Mouse (Mus musculus) lung, embryonic 15.5 days (tissue): ENCODE measurements around the gene Osbpl2. TPM values are rescaled to one million over a fixed set of nuclear protein-coding genes. Genes with fewer than 3 reads are reported as not detected.
"Not testable (repeated sequence)": the region's sequence is repeated elsewhere in the genome, so short reads cannot be mapped to it uniquely, and the experiment has no call there.

Source experiments
- ATAC-seq: fragments of 200-750 bp; cut with Nextera tagmentation; 2 replicates; pipeline ENCODE4 v1.8.0; 2017; ENCODE audit warnings: moderate number of reproducible peaks, borderline replicate concordance; ENCODE audit not compliant: low FRiP score, low TSS enrichment; ENCODE audit errors: extremely low read depth
- H3K27ac ChIP-seq: fragments of 300-500 bp; sonication (generic); 2 replicates; pipeline ENCODE4 v1.5.1; 2015; ENCODE audit warnings: moderate library complexity, mild to moderate bottlenecking, inconsistent platforms
- H3K27me3 ChIP-seq: fragments of 300-500 bp; sonication (generic); 2 replicates; pipeline ENCODE4 v1.6.1; 2015; ENCODE audit warnings: inconsistent platforms
- H3K36me3 ChIP-seq: fragments of 300-500 bp; sonication (generic); 2 replicates; pipeline ENCODE4 v1.6.1; 2015; ENCODE audit warnings: inconsistent platforms
- H3K4me1 ChIP-seq: fragments of 300-500 bp; sonication (generic); 2 replicates; pipeline ENCODE4 v1.6.1; 2015; ENCODE audit warnings: inconsistent platforms
- H3K4me2 ChIP-seq: fragments of 300-500 bp; sonication (generic); 2 replicates; pipeline ENCODE4 v1.6.1; 2015; ENCODE audit warnings: inconsistent platforms, mild to moderate bottlenecking, moderate library complexity
- H3K4me3 ChIP-seq: fragments of 300-500 bp; sonication (generic); 2 replicates; pipeline ENCODE4 v1.5.1; 2015; ENCODE audit warnings: mild to moderate bottlenecking, inconsistent platforms
- H3K9ac ChIP-seq: fragments of 300-500 bp; sonication (generic); 2 replicates; pipeline ENCODE4 v1.6.1; 2015; ENCODE audit warnings: inconsistent platforms
- H3K9me3 ChIP-seq: fragments of 300-500 bp; sonication (generic); 2 replicates; pipeline ENCODE4 v1.6.1; 2016; ENCODE audit warnings: inconsistent platforms
- whole genome bisulfite sequencing: fragments of 180-500 bp; shearing (Covaris S2); methylation state at CpG from one replicate; pipeline ENCODE4 v1.1.7; 2015; 5-methylcytosine and 5-hydroxymethylcytosine counted together
- polyA plus RNA-seq: library from polyadenylated mRNA; unstranded; fragments of >200 nt; fragmentation: Nextera tagmentation; extraction: Ambion mirVana; gene quantifications from 2 replicates; pipeline ENCODE4 v1.2.1, GENCODE M21; 2015

Osbpl2 gene
- polyA plus RNA-seq, 1 experiment from 2014 or later: 32.5 TPM

- H3K27me3 ChIP-seq: no peaks in the 10 kb centered on the region
- H3K9me3 ChIP-seq: no peaks in the 10 kb centered on the region
- no peak overlapping the region; the same call in 1 of the 2 replicates for H3K4me3 ChIP-seq
- peaks cover 25% of the 10 kb centered on the region for H3K4me1 ChIP-seq
- H3K36me3 ChIP-seq: peaks cover 19% of the 10 kb centered on the region
- no peak overlapping the region for H3K9ac ChIP-seq
- 81% methylated on average over 11 of the region's 11 CpGs for WGBS
- ATAC-seq: no peak
- no peak overlapping the region for H3K27ac ChIP-seq
- no peak overlapping the region for H3K4me2 ChIP-seq
Observed at GRCm38 (mm10) chr2:180170151-180170805, 51.2 kb downstream of the Osbpl2 start.

GRCm38 (mm10) chr2:180170806-180171521 is 51.9 kb downstream of the Osbpl2 start, which contains the start of gene Adrm1:
TSS of gene Adrm1 (plus strand) at chr2:180171485.
- Histone ChIP-seq H3K9me3 (no peaks in the 10 kb centered on the region), H3K27me3 (no peaks in the 10 kb centered on the region), H3K4me3 (peak within 1 kb of the TSS; percentile 99), H3K36me3 (peaks cover 25% of the 10 kb centered on the region), H3K4me1 (peaks cover 25% of the 10 kb centered on the region), H3K9ac (peak within 1 kb of the TSS; percentile 98), H3K27ac (peak within 1 kb of the TSS; percentile 88), H3K4me2 (peak within 1 kb of the TSS; percentile 82)
- peak; percentile 99 for ATAC-seq
- 4% methylated on average over 41 of the region's 41 CpGs for WGBS

DNA sequence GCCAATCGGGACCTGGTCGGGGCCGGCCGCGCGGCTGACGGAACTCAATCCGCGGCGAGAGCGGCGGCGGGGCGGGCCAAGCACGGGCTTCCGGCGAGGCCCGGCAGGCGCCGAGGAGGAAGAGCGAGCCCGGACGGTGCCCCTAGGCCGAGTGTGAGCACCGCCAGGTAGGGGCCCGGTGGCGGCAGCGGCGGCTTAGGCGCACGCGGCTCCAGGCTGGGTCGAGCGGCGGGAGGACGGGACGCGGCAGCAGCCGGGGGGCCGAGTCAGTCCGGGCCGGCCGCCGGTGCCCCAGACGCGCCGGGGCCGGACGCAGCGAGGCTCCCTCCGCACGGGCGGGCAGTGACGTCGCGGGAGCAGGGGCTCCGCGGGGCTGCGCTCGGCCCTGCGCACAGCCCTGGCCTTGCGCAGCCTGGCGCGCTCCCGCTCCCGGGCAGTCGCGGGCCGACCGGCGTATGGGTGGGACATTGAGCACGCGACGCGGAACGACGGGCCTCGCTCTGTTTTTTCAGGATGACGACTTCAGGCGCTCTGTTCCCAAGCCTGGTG is 52.5 kb downstream of the Osbpl2 start:
- Histone ChIP-seq H3K4me2 (peak overlapping the region; percentile 82), H3K27ac (peak overlapping the region; percentile 88), H3K4me3 (peak overlapping the region; percentile 99), H3K9me3 (no peaks in the 10 kb centered on the region), H3K36me3 (peaks cover 30% of the 10 kb centered on the region), H3K27me3 (no peaks in the 10 kb centered on the region), H3K9ac (peak overlapping the region; percentile 98), H3K4me1 (peaks cover 25% of the 10 kb centered on the region)
- WGBS: under 1% methylated on average over 80 of the region's 80 CpGs
- peak; percentile 71 for ATAC-seq

DNA sequence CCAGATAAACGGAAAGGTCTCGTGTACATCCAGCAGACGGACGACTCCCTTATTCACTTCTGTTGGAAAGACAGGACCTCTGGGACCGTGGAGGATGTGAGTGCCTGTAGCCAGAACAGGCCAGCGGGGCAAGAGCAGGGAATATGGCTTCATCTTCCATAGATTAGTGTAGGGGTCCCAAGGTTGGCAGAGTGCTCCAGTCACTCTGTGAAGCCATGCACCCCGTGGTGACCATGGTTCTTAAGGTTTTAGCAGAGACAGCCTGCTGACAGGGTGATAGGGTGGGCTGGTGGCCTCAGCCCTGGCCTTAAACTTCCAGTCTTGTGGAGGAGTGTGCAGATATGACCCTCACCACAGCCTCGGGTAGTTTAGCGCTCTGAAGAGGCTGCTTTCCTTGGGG is 53.0 kb downstream of the Osbpl2 start:
- Histone ChIP-seq H3K4me3 (peak overlapping the region; percentile 99), H3K36me3 (peaks cover 36% of the 10 kb centered on the region), H3K27ac (no peak overlapping the region; the same call in 1 of the 2 replicates), H3K9me3 (no peaks in the 10 kb centered on the region), H3K9ac (peak overlapping the region; percentile 98), H3K4me2 (peak overlapping the region; percentile 82), H3K4me1 (peaks cover 25% of the 10 kb centered on the region), H3K27me3 (no peaks in the 10 kb centered on the region)
- no peak for ATAC-seq
- 6% methylated on average over 7 of the region's 9 CpGs for WGBS

- H3K4me1 ChIP-seq: peaks cover 25% of the 10 kb centered on the region
- H3K9ac ChIP-seq: no peak overlapping the region
- H3K27ac ChIP-seq: no peak overlapping the region
- no peaks in the 10 kb centered on the region for H3K27me3 ChIP-seq
- peak overlapping the region; percentile 99 for H3K4me3 ChIP-seq
- 54% methylated on average over 4 of the region's 4 CpGs for WGBS
- H3K4me2 ChIP-seq: peak overlapping the region; percentile 82
- no peak for ATAC-seq
- H3K36me3 ChIP-seq: peaks cover 46% of the 10 kb centered on the region
- no peaks in the 10 kb centered on the region for H3K9me3 ChIP-seq
Observed at GRCm38 (mm10) chr2:180173163-180173562, 54.1 kb downstream of the Osbpl2 start.

DNA sequence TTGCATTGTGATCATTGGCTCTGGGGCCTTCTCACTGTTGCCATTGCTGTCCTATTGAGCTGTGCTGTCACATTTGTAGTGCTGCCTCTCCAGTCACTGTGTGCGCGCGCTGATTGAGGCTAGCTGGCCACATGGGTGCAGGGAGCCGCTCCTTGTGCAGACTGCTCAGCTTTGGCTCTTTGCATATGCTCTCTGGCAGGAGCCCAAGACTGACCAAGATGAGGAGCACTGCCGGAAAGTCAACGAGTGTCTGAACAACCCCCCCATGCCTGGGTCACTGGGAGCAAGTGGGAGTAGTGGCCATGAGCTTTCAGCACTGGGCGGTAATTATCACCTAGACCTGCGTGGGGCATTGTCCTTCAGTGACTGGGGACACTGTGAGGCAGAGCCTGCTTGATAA is 54.6 kb downstream of the Osbpl2 start:
- ATAC-seq, H3K9me3 ChIP-seq, H3K9ac ChIP-seq, H3K4me3 ChIP-seq, H3K27ac ChIP-seq, H3K27me3 ChIP-seq: not testable (repeated sequence)
- WGBS: 73% methylated on average over 8 of the region's 8 CpGs
- H3K4me1 ChIP-seq: peaks cover 25% of the 10 kb centered on the region
- 0 out of 2 replicates have a peak overlapping the region, but pooled peaks have one; percentile 82 for H3K4me2 ChIP-seq
- peaks cover 52% of the 10 kb centered on the region for H3K36me3 ChIP-seq

- Histone ChIP-seq H3K9me3 (no peaks in the 10 kb centered on the region), H3K9ac (no peak overlapping the region), H3K4me2 (no peak overlapping the region), H3K27ac (no peak overlapping the region), H3K27me3 (no peaks in the 10 kb centered on the region), H3K4me3 (no peak overlapping the region), H3K36me3 (peaks cover 56% of the 10 kb centered on the region), H3K4me1 (peaks cover 25% of the 10 kb centered on the region)
- 92% methylated on average over 5 of the region's 5 CpGs for WGBS
- no peak for ATAC-seq
Observed at GRCm38 (mm10) chr2:180174121-180174520, 55.0 kb downstream of the Osbpl2 start.

DNA sequence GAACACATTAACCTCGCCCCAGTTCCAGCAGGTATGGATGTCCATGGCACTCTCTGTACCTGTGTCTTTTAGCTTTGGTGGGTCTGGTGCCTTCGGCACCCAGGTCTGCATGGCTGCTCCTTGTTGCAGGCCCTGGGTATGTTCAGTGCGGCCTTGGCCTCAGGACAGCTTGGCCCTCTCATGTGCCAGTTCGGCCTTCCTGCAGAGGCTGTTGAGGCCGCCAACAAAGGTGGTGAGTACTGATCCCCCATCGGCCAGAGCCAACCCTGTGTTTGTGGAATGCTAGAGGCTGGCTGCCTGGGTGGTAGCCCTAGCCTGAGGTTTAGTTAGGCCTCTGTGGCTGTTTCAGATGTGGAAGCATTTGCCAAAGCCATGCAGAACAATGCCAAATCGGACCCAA is 56.6 kb downstream of the Osbpl2 start:
- peaks cover 71% of the 10 kb centered on the region for H3K36me3 ChIP-seq
- H3K9me3 ChIP-seq: no peaks in the 10 kb centered on the region
- H3K4me2 ChIP-seq: no peak overlapping the region
- H3K27ac ChIP-seq: no peak overlapping the region
- WGBS: 82% methylated on average over 7 of the region's 7 CpGs
- H3K4me3 ChIP-seq: no peak overlapping the region
- H3K4me1 ChIP-seq: peaks cover 22% of the 10 kb centered on the region
- ATAC-seq: no peak
- no peak overlapping the region for H3K9ac ChIP-seq
- H3K27me3 ChIP-seq: no peaks in the 10 kb centered on the region

- H3K36me3 ChIP-seq: peaks cover 79% of the 10 kb centered on the region
- WGBS: 77% methylated on average over 9 of the region's 9 CpGs
- H3K4me1 ChIP-seq: no peaks in the 10 kb centered on the region
- no peak overlapping the region for H3K4me3 ChIP-seq
- no peak for ATAC-seq
- H3K27ac ChIP-seq: no peak overlapping the region
- H3K9ac ChIP-seq: no peak overlapping the region
- no peaks in the 10 kb centered on the region for H3K9me3 ChIP-seq
- no peaks in the 10 kb centered on the region for H3K27me3 ChIP-seq
- H3K4me2 ChIP-seq: no peak overlapping the region
Observed at GRCm38 (mm10) chr2:180181542-180181941, 62.4 kb downstream of the Osbpl2 start.

DNA sequence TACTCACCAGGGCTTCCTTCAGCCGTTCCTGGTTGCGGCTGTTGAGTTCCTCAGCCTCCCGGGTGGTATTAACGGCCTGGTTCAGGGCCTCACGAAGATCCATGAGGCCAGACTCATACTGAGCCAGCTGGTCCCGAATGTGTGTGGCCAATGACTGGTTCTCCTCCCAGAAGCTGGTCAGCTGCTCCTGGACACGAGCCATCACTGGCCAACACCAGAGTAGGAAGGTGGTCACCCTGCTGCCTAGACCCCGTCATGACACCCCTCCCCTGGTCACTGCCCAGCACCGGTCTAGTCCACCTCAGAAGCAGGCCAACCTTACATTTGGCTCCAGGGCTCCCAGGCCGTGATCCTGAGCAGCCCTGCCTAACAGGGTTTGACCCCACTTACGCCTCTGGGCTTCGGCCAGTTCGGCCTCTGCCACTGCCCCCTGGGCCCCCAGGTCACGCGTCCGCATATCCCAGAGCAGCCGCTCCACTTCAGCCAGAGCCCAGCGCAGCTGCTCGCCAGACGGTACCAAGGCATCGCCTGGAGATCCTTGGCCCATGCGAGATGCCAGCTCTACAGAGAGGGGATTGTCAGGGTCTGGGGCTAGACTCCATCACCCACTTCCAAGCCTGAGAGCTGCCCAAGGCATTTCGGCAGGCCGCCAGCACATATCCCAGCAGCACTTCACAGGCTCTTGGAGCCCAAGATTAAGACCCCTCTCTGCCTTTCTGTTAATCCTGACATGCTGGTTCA is 65.1 kb downstream of the Osbpl2 start:
- H3K4me1 ChIP-seq: no peaks in the 10 kb centered on the region
- no peak overlapping the region for H3K4me3 ChIP-seq
- H3K4me2 ChIP-seq: no peak overlapping the region
- no peak overlapping the region for H3K9ac ChIP-seq
- peaks cover 78% of the 10 kb centered on the region for H3K36me3 ChIP-seq
- 83% methylated on average over 24 of the region's 24 CpGs for WGBS
- no peaks in the 10 kb centered on the region for H3K27me3 ChIP-seq
- no peak overlapping the region for H3K27ac ChIP-seq
- no peaks in the 10 kb centered on the region for H3K9me3 ChIP-seq
- ATAC-seq: no peak

- no peak for ATAC-seq
- no peaks in the 10 kb centered on the region for H3K4me1 ChIP-seq
- H3K9ac ChIP-seq: no peak overlapping the region
- no peak overlapping the region for H3K4me3 ChIP-seq
- H3K27me3 ChIP-seq: no peaks in the 10 kb centered on the region
- no peak overlapping the region for H3K4me2 ChIP-seq
- H3K36me3 ChIP-seq: peaks cover 77% of the 10 kb centered on the region
- no peak overlapping the region for H3K27ac ChIP-seq
- no peaks in the 10 kb centered on the region for H3K9me3 ChIP-seq
- WGBS: 74% methylated on average over 6 of the region's 6 CpGs
Observed at GRCm38 (mm10) chr2:180184752-180185109, 65.6 kb downstream of the Osbpl2 start.
